Mouse (Mus musculus) lung, adult 18-20 months (tissue): ENCODE data around the gene Mapk1ip1l.

Experiments used
- DNase-seq, 2 experiments: peaks; one replicate each; pipeline ENCODE4 v3.0.0; 2022; ENCODE audit warnings: mixed read lengths in 2 of 2

Gene Mapk1ip1l

DNA sequence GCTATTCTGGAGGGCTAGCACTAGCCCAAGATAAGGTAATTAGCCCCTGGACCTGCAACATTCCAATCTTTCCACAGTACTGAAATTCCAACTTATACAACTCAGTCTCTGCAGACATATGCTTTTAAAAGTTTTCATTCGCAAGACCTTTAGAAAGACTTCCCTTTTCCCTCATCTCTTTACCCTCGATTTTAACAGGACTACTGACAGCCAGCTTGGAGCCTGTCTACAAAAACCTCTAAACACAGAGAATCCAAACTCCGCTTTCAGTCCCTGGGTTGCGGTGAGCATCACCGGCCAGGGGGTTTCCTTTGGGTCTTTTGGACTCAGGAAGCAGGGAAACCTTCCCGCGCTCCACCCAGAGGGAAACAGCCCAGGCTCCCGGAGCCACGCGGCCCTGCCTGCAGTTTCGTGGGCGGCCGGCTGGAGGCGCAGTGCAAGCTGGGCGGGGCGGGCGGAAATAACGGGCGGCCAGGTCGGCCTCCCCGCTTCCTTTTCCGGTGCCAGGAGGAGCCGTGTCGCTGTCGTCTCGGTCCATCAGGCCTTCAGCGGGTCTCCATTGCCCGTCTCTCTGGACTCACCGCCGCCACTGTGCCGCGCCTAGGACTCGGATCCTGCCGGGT is at the start of gene Mapk1ip1l:
TSS of gene Mapk1ip1l (plus strand) at position 482 of the 623 bp plus-strand sequence.
- DNase-seq, result peak; percentile 89 to 91

DNA sequence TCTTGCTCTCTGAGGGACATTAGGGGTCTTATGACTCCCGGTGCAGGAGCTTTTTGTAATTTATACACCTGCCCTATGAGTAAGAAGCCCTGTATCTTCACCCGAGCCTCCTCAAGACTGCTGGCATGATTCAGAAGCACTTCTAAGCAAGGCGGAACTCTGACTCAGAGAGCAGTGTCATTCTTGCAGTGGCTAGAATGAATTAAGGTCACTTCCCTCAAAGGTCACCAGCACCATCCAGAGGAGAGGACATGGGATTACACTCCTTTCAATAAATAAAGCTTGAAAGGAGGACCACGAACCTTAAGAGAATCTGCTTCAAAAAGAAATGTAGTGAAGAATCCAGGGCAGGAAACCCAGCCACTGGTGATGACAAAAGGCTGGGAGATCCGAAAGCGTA is 48.2 kb upstream of the Mapk1ip1l start:
- DNase-seq, result peak in 1 of 2 experiments; percentile 16

DNA sequence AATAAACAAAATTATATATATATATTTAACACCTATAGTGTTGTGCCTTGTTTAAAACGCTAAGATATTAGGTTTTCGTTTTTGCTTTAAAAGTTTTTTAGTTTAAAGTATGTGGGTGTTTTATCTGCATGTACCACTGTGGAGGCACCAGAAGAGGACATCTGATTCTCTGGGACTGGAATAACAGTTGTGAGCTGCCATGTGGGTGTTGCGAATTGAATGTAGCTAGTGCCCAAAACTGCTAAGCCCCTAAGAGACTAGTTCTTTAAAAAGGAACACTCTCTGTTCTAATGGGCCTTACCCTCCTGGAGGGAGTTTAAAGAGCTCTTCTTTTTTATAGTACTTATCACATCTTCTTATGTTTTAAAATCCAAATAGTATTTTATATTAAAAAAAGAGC is 33.2 kb upstream of the Mapk1ip1l start:
- DNase-seq, result no peak

DNA sequence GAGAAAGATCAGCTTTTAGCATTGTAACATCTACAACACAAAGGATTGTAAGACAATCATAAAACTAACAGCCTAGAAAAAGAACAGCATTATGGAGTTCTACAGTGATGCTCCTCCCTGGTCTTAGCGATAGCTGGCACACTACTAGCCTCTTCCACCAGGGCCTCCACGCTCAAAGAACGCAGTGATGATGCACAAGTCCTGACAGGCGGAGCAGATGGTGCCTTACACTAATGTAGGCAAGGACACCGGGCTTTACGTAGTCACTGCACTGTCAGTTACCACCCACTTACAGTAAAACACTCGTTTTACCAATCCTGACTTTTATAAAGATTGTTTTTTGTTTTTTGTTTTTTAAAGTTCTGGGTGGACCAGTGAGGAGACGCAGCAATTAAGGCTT is 32.2 kb upstream of the Mapk1ip1l start:
- no peak for DNase-seq

DNA sequence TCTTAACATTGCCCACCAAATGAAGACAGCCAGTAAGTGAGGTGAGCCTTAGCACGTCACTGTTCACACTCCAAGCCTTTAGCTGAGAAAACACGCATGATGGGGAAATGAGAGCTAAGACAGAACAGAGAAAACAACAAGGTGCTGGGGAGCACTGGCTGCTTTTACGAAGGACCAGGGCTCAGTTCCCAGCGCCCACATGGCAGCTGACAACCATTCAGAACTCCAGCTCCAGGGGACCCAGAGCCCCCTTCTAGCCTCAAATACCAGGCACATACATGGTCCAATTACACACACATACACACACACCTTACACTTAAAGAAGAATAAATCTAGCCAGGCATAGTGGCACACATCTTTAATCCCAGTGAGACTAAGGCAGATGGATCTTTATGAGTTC is 29.0 kb upstream of the Mapk1ip1l start:
- DNase-seq, result no peak

DNA sequence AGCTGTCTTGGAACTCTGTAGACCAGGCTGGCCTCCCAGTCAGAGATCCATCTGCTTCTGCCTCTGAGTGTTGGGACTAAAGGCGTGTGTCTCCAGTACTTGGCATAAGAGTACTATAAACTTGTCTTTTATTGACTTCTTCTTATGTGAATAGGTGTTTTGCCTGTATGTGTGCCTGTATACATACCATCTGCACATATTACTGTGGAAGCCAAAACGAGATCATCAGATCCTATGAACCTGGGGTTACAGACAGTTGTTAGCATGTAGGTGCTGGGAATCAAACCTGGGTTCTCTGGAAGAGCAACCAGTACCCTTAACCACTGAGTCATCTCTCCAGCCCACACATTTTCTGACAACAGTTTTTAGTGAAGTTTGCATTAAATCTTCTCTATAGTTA is 28.4 kb upstream of the Mapk1ip1l start:
- no peak for DNase-seq

DNA sequence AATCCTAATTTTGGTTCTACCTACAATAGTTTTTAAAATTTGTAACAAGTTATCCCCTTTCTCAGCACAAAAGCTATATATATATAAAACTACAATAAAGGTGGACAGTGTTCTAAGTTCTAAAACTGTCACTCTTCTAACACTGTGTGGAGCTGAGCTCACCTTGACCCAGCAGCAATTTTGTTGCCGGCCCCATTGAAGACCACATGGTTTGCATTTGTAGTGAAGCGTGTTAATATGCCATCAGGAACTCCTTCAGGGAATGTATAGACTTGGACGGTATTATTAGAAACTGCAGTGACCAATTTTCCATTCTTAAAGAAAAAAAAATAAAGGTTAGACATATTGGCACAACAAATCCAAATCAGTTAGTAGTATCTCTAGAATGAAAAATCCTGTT is 24.3 kb upstream of the Mapk1ip1l start:
- DNase-seq, result no peak

DNA sequence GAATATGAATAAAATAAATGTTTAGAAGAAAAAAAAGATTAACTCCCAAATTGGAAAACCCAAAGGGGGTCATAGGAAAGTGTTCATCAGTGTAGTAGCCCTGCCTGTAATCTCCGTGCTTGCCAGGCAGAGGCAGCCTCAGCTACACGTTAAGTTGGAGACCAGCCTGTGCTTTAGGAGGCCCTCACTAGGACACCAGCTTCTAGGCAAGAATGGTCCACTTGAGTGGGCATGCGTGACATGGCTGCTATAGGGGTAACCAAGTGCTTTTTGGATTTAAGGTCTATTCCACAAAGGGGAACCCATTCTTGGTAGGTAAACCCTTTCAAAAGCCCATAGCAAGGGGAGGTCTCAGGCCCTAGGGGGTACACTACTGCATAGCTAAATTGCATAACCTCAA is 22.6 kb upstream of the Mapk1ip1l start:
- no peak for DNase-seq

DNA sequence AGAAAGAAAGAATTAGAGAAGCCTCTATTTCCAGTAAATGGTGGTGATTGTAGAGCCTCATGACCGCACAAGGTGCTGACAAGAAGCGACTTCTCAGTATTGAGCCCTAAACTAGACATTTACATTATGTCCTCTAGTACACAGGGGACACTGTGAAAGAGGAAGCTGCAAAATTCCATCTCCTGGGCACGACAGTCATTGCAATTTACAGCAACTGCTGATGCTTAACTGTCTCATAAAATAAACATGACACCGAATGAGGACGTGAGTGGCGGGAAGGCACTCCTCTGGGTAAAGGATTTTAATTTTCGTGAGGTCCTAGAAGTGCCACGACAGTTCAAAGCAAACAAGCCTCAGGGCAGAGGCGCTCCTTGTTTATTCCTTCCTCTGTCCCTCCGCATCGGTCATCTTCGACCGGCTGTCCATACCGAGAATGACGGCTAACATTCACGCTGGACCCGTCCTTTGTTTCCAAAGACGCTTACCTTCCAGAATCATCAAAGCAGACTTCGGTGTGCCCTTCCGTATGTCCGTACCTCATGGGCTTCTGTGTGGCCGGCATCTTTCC is 21.9 kb upstream of the Mapk1ip1l start:
- DNase-seq, result peak in 1 of 2 experiments; percentile 5

DNA sequence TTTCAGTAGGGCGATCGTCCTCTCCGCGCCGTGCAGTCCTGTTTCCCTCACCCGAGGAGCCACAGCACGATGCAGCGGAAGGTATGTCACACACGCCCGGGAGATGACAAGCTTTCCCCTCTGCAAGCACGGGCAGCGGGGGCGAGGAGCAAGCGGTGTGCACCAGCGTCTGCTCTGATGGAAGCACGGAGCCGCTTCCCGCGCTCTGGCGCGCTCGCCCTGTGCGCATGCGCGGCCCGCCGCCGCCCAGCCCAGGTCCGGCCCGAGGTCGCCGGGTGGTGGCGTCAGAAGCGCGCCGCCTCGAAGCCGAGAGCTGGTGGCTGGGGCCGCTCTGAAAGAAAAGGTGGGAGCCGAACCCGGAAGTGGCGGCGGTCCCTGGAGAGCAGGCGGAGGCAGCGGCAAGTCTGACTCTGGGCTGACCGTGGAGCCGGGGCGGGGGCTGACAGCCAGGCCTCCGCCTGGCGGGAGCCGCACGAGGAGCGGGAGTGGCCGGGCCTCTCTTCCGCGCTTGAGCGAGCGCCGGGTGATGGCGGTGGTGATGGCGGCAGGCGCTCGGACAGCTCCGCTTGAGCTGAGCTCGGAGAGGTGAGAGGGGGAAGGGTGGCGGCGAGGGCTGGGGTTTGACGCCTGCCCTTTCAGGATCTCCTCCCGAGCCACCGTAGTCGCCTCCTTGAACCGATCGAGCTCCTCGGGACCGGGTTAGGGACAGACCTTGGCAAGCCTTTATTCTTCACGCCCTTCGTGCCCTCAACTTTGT is 21.3 kb upstream of the Mapk1ip1l start, which contains the start of the genes Wdhd1 and Socs4:
TSS of gene Wdhd1 (minus strand) at position 221 of the 757 bp plus-strand sequence.
TSS of gene Socs4 (plus strand) at position 295 of the 757 bp plus-strand sequence.
- peak; percentile 95 to 96 for DNase-seq

DNA sequence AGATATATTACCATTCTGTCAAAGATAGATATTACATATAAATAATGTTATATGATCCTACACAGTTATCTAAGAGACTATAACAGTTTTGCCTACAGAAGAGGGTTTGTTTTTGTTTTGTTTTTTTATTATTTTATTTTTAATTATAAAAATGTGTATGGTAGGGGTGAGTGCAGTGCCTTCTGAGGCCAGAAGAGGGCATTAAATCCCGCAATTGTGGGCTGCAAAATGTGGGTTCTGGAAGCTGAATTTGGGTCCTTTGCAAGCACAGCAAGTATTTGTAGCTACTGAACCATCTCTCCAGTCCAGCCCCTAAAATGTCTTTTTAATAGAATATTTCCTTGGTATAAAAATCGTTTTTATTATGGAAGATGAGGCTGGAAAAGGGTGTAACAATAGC is 19.0 kb upstream of the Mapk1ip1l start:
- DNase-seq, result no peak

DNA sequence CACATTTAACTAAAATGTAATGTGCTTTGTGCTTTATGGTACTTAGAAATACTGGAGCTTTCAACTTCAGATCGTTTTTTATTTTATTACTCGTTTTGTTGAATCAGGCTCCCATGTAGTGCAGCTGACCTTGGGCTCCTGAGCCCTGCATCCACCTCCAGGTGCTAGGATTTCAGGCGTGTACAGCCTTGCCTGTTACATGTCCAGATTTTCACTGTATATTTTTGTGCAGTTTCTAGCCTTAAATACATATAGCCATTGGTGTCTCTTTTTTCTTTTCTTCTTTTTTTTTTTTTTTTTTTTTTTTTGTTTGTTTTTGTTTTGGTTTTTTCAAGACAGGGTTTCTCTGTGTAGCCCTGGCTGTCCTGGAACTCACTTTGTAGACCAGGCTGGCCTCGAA is 16.5 kb upstream of the Mapk1ip1l start:
- DNase-seq, result no peak

DNA sequence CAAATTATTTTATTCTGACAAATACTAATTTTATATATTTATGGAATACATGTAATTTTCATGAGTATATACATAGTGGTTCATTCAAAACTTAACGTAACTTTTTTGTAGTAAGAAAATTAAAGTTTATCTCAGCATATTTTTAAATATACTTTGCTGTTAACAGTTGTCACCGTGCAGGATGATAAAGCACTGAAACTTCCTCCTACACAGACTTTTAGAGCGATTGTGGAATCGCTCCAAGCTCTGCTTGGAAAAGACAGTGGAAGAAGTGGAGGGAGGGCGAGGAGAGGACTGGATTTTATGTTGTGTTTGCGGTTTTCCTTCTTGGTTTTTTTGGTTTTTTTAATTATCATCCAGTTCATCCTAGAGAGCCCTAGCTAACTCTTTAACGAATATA is 14.5 kb upstream of the Mapk1ip1l start:
- no peak for DNase-seq

DNA sequence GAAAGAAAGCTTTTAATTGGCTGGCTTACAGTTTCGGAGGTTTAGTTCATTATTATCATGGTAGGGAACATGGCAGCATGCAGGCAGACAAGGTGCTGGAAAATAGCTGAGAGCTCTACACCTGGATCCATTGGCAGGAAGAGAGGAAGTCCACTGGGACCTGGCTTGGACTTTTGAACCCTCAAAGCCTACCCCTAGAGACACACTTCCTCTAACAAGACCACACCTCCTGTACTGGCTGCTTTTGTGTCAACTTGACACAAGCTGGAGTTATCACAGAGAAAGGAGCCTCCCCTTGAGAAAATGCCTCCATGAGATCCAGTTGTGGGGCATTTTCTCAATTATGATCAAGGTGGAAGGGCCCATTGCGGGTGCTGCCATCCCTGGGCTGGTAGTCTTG is 12.8 kb upstream of the Mapk1ip1l start:
- no peak for DNase-seq

DNA sequence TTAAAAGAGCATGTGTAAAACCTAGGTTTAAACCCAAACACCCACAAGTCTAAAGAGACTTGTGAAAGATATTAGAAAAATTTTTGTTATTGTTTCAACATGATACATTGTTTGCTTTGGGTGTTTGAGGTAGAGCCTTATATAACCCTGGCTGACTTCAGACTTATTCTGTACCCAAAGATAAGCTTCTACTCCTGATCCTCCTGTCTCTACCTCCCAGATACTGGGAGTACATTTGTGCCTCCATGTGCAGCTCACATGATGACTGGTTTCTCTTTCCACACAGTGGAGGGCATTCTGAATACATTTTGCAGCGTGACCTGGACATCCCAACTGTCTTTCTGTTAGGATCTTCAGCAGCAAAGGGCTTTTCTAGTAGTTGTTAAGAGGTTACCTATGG is 11.9 kb upstream of the Mapk1ip1l start:
- no peak for DNase-seq

DNA sequence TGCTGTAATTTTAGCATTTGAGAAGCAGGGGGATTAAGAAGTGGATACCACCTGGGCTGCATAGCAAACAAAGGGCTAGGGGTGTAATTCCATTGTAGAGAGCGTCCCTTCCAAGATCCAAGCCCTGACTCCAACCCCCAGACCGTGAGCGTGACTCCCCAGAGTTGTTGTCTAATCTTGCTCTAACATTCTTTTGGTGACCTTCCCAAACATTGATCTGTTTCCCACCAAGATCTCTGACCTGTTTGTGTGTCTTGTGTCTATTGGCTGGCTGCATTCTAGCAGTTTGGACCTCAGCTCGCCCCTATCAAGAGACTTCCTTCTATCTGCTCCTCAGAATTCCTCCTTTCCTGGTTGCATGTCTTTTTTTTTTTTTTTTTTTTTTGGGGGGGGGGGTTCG is 11.0 kb upstream of the Mapk1ip1l start:
- DNase-seq, result no peak

DNA sequence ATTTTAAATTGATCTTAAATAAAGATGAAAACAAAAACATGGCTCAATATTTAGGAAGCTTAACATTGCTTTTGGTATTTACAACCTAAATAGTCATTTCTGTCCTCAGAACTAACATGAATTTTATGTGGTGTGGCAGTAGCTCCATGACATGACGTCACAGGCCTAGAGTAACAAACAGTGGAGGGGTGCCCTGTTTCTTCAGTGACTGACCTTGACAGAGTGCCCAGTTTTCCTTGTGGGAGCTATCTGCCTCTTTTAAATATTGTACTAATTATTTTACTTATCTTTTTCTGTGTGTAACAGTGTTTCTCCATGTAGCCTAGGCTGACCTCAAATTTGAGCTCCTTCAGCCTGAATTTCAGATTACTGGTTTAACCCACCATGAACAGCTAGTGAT is 6.3 kb upstream of the Mapk1ip1l start:
- DNase-seq, result no peak

DNA sequence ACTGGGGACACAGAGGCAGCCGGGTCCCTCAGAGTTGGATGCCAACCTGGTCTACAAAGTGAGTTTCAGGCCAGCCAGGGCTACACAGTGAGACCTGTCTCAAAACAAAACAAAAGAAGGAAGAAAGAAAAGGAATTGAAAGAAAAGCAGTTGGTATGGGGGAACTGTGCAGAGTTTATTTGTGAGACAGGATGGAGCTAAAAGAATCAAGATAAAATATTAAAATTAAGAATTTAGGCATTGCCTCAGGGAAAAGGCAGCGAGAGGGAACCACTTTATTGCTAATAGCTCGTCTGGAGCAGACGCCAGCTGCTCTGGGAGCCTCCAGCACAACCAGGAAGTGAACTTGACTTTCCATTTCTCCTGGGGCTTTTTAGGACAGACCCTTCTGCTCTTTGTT is 3.9 kb upstream of the Mapk1ip1l start:
- no peak for DNase-seq

DNA sequence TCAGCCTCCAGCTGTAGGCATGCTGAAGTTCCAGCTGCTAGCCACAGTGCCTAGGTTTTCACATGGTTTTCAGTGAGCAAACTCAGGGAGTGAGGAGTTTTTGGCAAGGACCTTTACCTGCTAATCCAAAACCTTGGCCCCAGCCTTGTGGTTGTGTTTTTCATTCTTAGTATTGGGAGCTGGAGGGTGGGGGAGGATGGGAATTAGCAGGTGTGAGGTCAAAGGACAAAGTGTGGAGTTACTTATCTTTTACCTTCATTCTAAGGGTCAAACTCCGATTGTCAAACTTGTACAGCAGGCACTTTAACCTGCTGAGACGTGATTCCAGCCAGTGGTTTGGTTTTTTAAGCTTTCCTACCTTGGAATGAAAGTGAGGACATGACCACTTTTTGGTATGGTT is 1.8 kb upstream of the Mapk1ip1l start:
- no peak for DNase-seq

DNA sequence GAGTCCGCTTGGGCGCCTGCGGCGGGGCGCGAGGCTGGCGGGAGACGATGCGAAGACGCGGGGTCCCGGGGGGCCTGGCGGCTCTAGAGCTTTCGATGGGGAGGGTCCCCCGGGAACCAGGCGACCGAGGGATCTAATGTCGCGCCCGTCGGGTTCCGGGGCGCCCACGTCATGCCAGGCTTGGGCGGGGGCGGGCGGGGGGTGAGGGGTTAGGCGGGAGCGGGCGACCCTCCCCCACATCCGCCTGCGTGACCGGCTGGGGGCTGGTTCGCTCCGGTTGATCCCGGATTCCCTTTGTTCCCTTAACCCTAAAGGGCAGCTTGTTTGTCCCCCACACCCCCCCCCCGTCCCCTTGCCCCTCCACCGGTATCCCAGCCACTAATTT is 334 bp downstream of the Mapk1ip1l start:
- peak in 1 of 2 experiments; percentile 12 for DNase-seq

DNA sequence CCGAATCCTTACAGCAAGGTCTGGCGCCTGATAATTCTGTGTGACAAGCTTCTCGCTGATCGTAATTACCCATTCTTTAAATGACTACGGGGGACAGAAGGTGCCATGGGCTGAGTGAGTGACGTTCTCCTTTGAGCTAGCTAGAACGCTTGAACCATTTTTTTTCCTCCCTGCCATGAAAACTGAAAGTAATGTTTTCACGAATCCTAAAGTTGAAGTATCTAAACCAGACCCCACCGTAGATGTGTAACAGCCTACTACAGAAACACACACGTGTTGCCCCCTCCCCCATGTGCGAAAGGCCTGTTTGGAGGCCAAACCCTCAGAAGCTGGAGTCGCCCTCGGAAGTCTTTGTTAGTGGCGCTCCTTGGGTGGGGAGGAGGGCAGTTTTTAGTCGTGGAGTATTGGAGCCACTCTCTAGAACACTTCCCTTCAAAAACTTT is 774 bp downstream of the Mapk1ip1l start:
- peak; percentile 20 to 29 for DNase-seq

DNA sequence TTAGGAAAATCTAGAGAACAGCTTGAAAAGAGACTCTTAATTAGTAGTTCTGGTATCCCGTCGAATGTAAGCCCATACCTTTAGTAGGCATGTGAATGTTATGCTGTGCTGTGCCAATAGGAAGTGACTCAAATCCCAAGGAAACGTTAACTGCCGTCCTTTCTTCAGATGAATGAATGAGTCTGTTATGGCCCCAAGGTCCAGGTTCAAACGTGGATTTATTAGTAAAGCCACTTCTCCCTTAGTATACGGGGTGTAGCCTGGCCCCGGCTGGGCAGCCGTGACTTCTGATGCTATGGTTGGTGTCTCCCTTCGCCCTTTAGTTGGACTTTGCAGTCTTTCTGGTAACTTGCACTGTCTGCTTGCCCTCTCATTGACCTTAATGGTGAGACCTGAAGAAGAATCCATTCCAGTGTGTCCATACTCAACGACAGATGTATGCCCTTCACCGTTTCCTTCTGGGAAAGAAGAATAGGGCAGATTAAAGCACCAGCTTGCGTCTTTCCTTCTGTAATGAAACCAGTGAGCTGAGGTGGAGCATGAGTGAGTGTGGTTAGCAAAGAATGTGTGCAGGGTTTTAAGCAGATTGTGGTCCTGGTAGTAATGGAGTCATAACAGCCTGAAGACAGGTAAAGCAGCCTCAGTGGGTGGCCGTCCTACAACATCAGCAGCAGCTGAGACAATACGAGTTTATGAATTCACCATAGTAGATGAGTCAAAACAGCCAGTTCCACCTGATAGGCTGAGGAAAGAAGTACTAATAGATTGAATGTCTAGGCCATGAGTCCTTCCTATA is 5.0 kb downstream of the Mapk1ip1l start:
- no peak for DNase-seq

DNA sequence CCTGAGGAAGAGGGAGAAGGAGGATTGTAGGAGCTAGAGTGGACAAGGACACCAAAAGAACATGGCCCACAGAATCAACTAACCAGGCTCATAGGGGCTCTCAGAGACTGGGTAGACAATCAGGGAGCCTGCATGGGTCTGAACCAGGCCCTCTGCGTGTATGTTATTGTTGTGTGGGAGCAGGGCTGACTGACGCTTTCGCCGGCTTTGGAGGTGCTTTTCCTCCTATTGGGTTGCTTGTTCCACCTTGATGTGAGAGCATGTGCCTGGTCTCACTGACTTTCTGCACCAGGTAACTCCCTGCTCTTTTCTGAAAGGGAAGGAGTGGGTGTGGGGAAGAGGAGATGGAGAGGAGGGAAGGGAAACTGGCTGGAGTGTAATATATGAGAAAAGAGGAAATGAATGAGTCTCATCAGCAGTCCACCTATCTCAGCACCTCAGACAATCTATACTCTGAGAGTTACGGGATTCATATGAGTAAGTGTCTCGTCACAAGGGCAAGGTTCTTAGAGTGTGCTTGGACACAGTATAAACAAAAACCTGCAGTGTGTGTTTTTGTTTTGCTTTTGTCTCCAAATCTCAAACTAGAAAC is 6.8 kb downstream of the Mapk1ip1l start:
- no peak for DNase-seq
